Mouse (Mus musculus) E14TG2a.4 (cell line): ENCODE data around the gene Gpat2.

Experiments
- H3K27me3 ChIP-seq: 2 replicates; pipeline ENCODE4 v1.6.1; 2014; ENCODE audit warnings: low read length, control low read depth; ENCODE audit not compliant: insufficient read depth
- H3K36me3 ChIP-seq: 2 replicates; pipeline ENCODE4 v1.6.1; 2014; ENCODE audit warnings: low read length, control low read depth; ENCODE audit not compliant: insufficient read depth
- H3K4me1 ChIP-seq: replicated peaks from 2 replicates; pipeline ENCODE4 v1.6.1; 2014; ENCODE audit warnings: low read depth, low read length, control low read depth
- H3K4me3 ChIP-seq: replicated peaks from 2 replicates; pipeline ENCODE4 v1.5.1; 2014; ENCODE audit warnings: mild to moderate bottlenecking, low read length
- H3K9me3 ChIP-seq: 2 replicates; pipeline ENCODE4 v1.6.1; 2014; ENCODE audit warnings: low read length, control low read depth
- CTCF ChIP-seq: conservative IDR thresholded peaks from 2 replicates; pipeline ENCODE4 v1.5.1; 2014; ENCODE audit warnings: low read length
- NANOG ChIP-seq: IDR thresholded peaks from 2 replicates; pipeline ENCODE4 v1.6.1; 2014; ENCODE audit warnings: borderline replicate concordance, low read length, mixed read lengths
- POU5F1 ChIP-seq: IDR thresholded peaks from 2 replicates; pipeline ENCODE4 v1.6.1; 2014; ENCODE audit warnings: low read length, borderline replicate concordance

Gene Gpat2

GRCm38 (mm10) chr2:127390846-127391245 lies 34.2 kb upstream of the Gpat2 start:
- no peaks in the 10 kb centered on the region for H3K9me3 ChIP-seq
- no peaks in the 10 kb centered on the region for H3K36me3 ChIP-seq
- no peaks in the 10 kb centered on the region for H3K4me1 ChIP-seq
- no peak overlapping the region for H3K4me3 ChIP-seq
- TF ChIP-seq POU5F1 = no peak
- no peak for TF ChIP-seq NANOG
- TF ChIP-seq CTCF = no peak
- H3K27me3 ChIP-seq = peaks cover 2% of the 10 kb centered on the region; the same call in 1 of the 2 replicates

GRCm38 (mm10) chr2:127391323-127391722 lies 33.7 kb upstream of the Gpat2 start:
- Histone ChIP-seq H3K36me3 (no peaks in the 10 kb centered on the region), H3K9me3 (no peaks in the 10 kb centered on the region), H3K27me3 (peaks cover 4% of the 10 kb centered on the region; the same call in 1 of the 2 replicates), H3K4me1 (peaks cover 3% of the 10 kb centered on the region; the same call in 1 of the 2 replicates), H3K4me3 (no peak overlapping the region)
- no peak for TF ChIP-seq NANOG
- TF ChIP-seq CTCF = no peak
- no peak for TF ChIP-seq POU5F1

DNA sequence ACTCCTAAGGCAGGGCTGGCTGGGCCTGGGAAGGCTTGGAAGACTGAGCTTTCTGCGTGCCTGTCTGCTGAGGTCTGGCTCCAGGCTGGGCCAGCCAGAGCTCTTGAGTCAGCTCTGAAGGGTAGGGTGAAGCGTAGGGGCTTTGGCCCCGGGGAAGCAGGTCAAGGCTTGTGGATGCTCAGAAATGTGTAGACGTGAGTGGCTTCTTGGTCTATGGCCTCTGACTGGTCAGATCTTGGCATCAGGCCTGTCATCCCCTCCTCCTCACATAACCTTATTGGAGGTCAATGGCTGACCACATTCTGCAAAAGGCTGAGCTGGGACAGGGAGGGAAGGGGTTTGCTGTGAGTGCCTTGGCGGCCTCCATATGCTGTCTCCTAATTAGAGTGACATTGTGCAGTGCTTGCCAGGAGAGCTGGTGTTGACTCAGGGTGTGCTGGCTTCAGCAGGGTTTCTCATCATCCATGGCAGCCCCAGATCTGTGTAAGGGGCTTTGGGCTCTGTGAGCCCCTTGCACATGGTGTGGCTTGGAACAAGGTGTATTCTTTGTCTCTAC lies 30.3 kb upstream of the Gpat2 start:
- peaks cover 10% of the 10 kb centered on the region for H3K4me1 ChIP-seq
- no peaks in the 10 kb centered on the region for H3K36me3 ChIP-seq
- no peaks in the 10 kb centered on the region for H3K9me3 ChIP-seq
- no peak for TF ChIP-seq NANOG
- TF ChIP-seq POU5F1 = no peak
- no peak for TF ChIP-seq CTCF
- H3K4me3 ChIP-seq = no peak overlapping the region
- 0 out of 2 replicates have a peak, but pooled peaks cover 5% of the 10 kb centered on the region for H3K27me3 ChIP-seq

- TF ChIP-seq POU5F1 (no peak), NANOG (no peak), CTCF (no peak)
- peaks cover 10% of the 10 kb centered on the region for H3K4me1 ChIP-seq
- H3K36me3 ChIP-seq = no peaks in the 10 kb centered on the region
- no peaks in the 10 kb centered on the region for H3K9me3 ChIP-seq
- H3K27me3 ChIP-seq = peaks cover 14% of the 10 kb centered on the region
- H3K4me3 ChIP-seq = no peak overlapping the region
These were observed 26.3 kb upstream of the Gpat2 start for GRCm38 (mm10) chr2:127398738-127399137.

GRCm38 (mm10) chr2:127411126-127411525 lies 13.9 kb upstream of the Gpat2 start:
- H3K36me3 ChIP-seq = no peaks in the 10 kb centered on the region
- H3K4me3 ChIP-seq = no peak overlapping the region
- no peak for TF ChIP-seq POU5F1
- TF ChIP-seq NANOG = no peak
- no peak for TF ChIP-seq CTCF
- no peaks in the 10 kb centered on the region for H3K9me3 ChIP-seq
- H3K4me1 ChIP-seq = no peaks in the 10 kb centered on the region
- peaks cover 59% of the 10 kb centered on the region for H3K27me3 ChIP-seq

GRCm38 (mm10) chr2:127415806-127416205 lies 9.2 kb upstream of the Gpat2 start:
- no peaks in the 10 kb centered on the region for H3K36me3 ChIP-seq
- H3K27me3 ChIP-seq = peaks cover 70% of the 10 kb centered on the region
- no peak for TF ChIP-seq POU5F1
- TF ChIP-seq CTCF = no peak
- no peak for TF ChIP-seq NANOG
- no peak overlapping the region for H3K4me3 ChIP-seq
- H3K4me1 ChIP-seq = peaks cover 13% of the 10 kb centered on the region
- H3K9me3 ChIP-seq = no peaks in the 10 kb centered on the region

DNA sequence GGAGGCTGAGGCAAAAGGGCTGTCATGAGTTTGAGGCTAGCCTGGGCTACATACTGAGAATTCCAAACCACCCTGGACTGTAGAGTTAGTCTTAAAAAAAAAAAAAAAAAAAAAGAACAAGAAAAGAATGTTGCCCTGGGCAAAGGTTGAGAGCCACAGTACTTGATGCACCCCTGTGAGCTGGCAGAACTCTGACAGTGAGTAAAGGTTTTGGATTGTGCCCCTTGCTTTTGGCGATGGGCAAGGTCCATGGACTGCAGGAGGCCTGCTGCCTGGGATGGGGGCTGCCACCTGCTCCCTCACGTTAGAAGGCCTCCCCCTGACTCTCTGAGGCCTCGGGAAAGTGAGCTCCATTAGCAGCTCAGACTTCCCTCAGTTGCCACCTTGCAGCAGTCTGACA lies 8.3 kb upstream of the Gpat2 start:
- TF ChIP-seq CTCF = no peak
- no peak for TF ChIP-seq POU5F1
- TF ChIP-seq NANOG = no peak
- H3K4me3 ChIP-seq = no peak overlapping the region
- H3K9me3 ChIP-seq = no peaks in the 10 kb centered on the region
- H3K27me3 ChIP-seq = peaks cover 73% of the 10 kb centered on the region
- H3K36me3 ChIP-seq = no peaks in the 10 kb centered on the region
- H3K4me1 ChIP-seq = peaks cover 13% of the 10 kb centered on the region

GRCm38 (mm10) chr2:127418266-127418970 lies 6.6 kb upstream of the Gpat2 start:
- TF ChIP-seq POU5F1 (no peak), CTCF (no peak), NANOG (no peak)
- H3K27me3 ChIP-seq = peaks cover 70% of the 10 kb centered on the region
- no peak overlapping the region for H3K4me3 ChIP-seq
- peaks cover 13% of the 10 kb centered on the region for H3K4me1 ChIP-seq
- no peaks in the 10 kb centered on the region for H3K9me3 ChIP-seq
- H3K36me3 ChIP-seq = no peaks in the 10 kb centered on the region

DNA sequence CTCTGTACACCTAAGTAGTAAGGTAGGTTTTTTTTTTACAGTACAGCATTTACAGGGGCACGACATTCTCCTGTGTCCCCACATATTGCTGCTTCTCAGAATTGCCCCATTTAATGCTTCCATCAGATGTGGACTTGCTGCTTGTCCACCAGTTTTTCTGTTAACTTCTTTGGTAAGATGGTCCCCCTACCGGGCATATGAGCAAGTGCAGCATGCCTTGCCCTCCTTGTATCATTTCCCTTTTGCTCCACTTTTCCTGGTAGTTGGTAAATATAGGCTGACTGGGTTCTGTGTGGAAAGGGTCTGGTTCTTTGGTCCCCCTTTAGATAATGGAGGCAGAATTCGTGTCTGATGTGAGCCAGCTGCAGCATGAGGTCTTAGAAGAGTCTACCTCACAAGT lies 5.2 kb downstream of the Gpat2 start:
- no peak overlapping the region for H3K4me3 ChIP-seq
- H3K9me3 ChIP-seq = no peaks in the 10 kb centered on the region
- no peak for TF ChIP-seq POU5F1
- no peak for TF ChIP-seq NANOG
- peak; percentile 87 for TF ChIP-seq CTCF
- peaks cover 29% of the 10 kb centered on the region for H3K4me1 ChIP-seq
- peaks cover 80% of the 10 kb centered on the region for H3K36me3 ChIP-seq
- peaks cover 18% of the 10 kb centered on the region for H3K27me3 ChIP-seq
